Mouse (Mus musculus): ENCODE results near the gene Gm3625.
"Not testable (repeated sequence)": the region's sequence is repeated elsewhere in the genome, so short reads cannot be mapped to it uniquely, and the experiment has no call there.

Gene Gm3625

GRCm38 (mm10) chr12:4555451-4555850 lies 37.3 kb downstream of the Gm3625 start:
- no peak for DNase-seq (ENCODE audit: low spot score in 2 of 2)

- DNase-seq (ENCODE audit: low spot score in 2 of 2) = not testable (repeated sequence)
Observed at GRCm38 (mm10) chr12:4553704-4554103, 39.0 kb downstream of the Gm3625 start.

GRCm38 (mm10) chr12:4548053-4549013 lies 44.4 kb downstream of the Gm3625 start:
- DNase-seq (ENCODE audit: low spot score in 2 of 2) = peak; percentile 42 to 77

- DNase-seq (ENCODE audit: low spot score in 2 of 2) = no peak
Observed at GRCm38 (mm10) chr12:4547557-4547956, 45.2 kb downstream of the Gm3625 start.

DNA sequence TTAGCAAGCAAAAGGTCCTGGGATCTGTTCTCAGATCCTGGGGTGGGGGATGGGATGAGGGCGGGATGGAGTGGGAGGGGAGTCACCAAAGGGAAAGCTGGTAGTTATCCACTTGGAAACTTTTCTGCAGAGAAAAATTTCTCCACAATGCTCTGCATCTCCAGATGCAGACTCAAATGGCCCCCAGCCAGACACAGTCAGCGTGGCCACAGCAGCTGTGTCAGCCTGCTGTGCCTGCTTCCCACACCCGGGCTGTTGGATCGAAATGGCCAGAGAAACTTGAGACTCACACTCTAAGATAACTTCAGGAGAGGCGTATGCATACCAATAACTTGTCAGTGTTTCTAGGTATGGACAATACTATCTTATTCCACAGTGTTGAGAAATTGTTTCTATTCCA lies 46.2 kb downstream of the Gm3625 start:
- no peak for DNase-seq (ENCODE audit: low spot score in 2 of 2)

DNA sequence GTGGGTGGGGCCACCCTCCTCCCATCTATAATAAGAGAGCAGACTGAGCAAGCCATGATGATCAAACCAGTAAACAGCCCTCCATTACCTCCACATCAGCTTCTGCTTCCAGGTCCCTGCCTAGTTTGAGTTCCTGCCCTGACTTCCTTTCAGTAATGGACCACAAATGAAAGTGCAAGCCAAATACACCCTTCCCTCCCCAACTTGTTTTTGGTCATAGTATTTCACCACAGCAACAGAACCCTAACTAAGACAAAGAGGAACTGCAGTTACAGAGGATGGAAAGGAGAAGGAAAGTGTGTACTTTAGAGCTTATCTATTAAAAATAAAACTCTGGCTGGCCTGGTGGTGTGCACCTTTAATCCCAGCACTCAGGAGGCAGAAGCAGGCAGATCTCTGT lies 47.3 kb downstream of the Gm3625 start:
- no peak for DNase-seq (ENCODE audit: low spot score in 2 of 2)

DNA sequence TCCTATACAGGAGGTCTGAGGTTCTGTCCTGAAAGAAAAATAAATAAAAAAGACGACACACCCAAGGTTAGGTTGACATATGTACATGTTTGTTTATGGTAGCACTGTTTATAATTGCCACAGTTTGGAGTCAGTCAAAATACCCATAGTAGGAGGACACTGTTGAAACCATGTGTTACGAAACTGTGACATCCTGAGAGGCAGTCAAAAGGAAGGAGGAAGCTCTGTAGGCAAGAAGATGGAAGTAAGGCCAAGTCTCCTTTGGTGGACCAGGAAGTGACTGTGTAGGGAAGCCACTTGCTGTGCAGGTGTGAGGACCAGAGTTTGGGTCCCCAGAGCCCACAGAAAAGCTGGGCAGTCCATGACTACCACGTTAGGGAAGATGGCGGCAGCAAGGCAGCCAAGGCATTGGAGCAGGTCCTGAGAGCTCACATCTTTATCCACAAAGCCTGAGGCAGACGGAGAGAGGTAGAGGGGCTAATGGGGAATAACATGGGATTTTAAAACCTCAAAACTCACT lies 48.3 kb downstream of the Gm3625 start:
- DNase-seq (ENCODE audit: low spot score in 2 of 2) = no peak
